Mouse (Mus musculus): Measurements from ENCODE around the gene D630045J12Rik. TPM values are rescaled to one million over a fixed set of nuclear protein-coding genes. Genes with fewer than 3 reads are reported as not detected.

The D630045J12Rik gene
- polyA plus RNA-seq, 1 experiment from 2014 or later = 6.2 TPM

- Histone ChIP-seq H3K4me2 (no peak overlapping the region), H3K9me3 (ENCODE audit: low read depth, low read length) (peaks cover 8% of the 10 kb centered on the region; the same call in 1 of the 2 replicates), H3K27ac (ENCODE audit: low read depth) (no peak overlapping the region), H3K4me1 (ENCODE audit: insufficient read depth) (no peaks in the 10 kb centered on the region), H3K9ac (no peak overlapping the region), H3K4me3 (ENCODE audit: low read depth, low read length) (no peak overlapping the region), H3K36me3 (ENCODE audit: insufficient read depth) (peaks cover 56% of the 10 kb centered on the region), H3K27me3 (ENCODE audit: insufficient read depth, low read length) (no peaks in the 10 kb centered on the region)
- DNase-seq = no peak
- WGBS = 97% methylated on average over 19 of the region's 19 CpGs
- no peak for TF ChIP-seq CTCF (IDR thresholded peaks at IDR 0.05; ENCODE audit: low read depth)
- no peak for ATAC-seq (ENCODE audit: insufficient read depth)
These were observed 30.6 kb upstream of the D630045J12Rik start for GRCm38 (mm10) chr6:38284422-38284821.

- 59% methylated on average over 7 of the region's 7 CpGs for WGBS
- Histone ChIP-seq H3K27ac (ENCODE audit: low read depth) (no peak overlapping the region), H3K4me1 (ENCODE audit: insufficient read depth) (no peaks in the 10 kb centered on the region), H3K4me2 (no peak overlapping the region), H3K36me3 (ENCODE audit: insufficient read depth) (no peaks in the 10 kb centered on the region), H3K9me3 (ENCODE audit: low read depth, low read length) (no peaks in the 10 kb centered on the region), H3K9ac (no peak overlapping the region), H3K4me3 (ENCODE audit: low read depth, low read length) (no peak overlapping the region), H3K27me3 (ENCODE audit: insufficient read depth, low read length) (no peaks in the 10 kb centered on the region)
- no peak for ATAC-seq (ENCODE audit: insufficient read depth)
- no peak for TF ChIP-seq CTCF (IDR thresholded peaks at IDR 0.05; ENCODE audit: low read depth)
- DNase-seq = no peak
These were observed 10.7 kb upstream of the D630045J12Rik start for GRCm38 (mm10) chr6:38264466-38264865.

- Histone ChIP-seq H3K27ac (ENCODE audit: low read depth) (no peak overlapping the region), H3K9ac (no peak overlapping the region), H3K4me2 (no peak overlapping the region), H3K4me1 (ENCODE audit: insufficient read depth) (no peaks in the 10 kb centered on the region), H3K9me3 (ENCODE audit: low read depth, low read length) (no peaks in the 10 kb centered on the region), H3K4me3 (ENCODE audit: low read depth, low read length) (no peak overlapping the region), H3K36me3 (ENCODE audit: insufficient read depth) (no peaks in the 10 kb centered on the region), H3K27me3 (ENCODE audit: insufficient read depth, low read length) (no peaks in the 10 kb centered on the region)
- DNase-seq (no peak), ATAC-seq (ENCODE audit: insufficient read depth) (no peak)
- WGBS = 65% methylated on average over 5 of the region's 5 CpGs
- TF ChIP-seq CTCF (IDR thresholded peaks at IDR 0.05; ENCODE audit: low read depth) = no peak
These were observed 9.8 kb upstream of the D630045J12Rik start for GRCm38 (mm10) chr6:38263393-38264159.

GRCm38 (mm10) chr6:38261877-38262276, 8.1 kb upstream of the D630045J12Rik start:
- H3K27ac ChIP-seq (ENCODE audit: low read depth) = no peak overlapping the region

GRCm38 (mm10) chr6:38257506-38257905, 3.7 kb upstream of the D630045J12Rik start:
- H3K27me3 ChIP-seq (ENCODE audit: insufficient read depth, low read length) = no peaks in the 10 kb centered on the region
- H3K9ac ChIP-seq = no peak overlapping the region
- H3K4me3 ChIP-seq (ENCODE audit: low read depth, low read length) = no peak overlapping the region
- no peak for DNase-seq
- no peak overlapping the region for H3K27ac ChIP-seq (ENCODE audit: low read depth)
- no peaks in the 10 kb centered on the region for H3K4me1 ChIP-seq (ENCODE audit: insufficient read depth)
- WGBS = 95% methylated on average over 8 of the region's 8 CpGs
- no peak for TF ChIP-seq CTCF (IDR thresholded peaks at IDR 0.05; ENCODE audit: low read depth)
- no peak overlapping the region for H3K4me2 ChIP-seq
- no peak for ATAC-seq (ENCODE audit: insufficient read depth)
- no peaks in the 10 kb centered on the region for H3K9me3 ChIP-seq (ENCODE audit: low read depth, low read length)
- no peaks in the 10 kb centered on the region for H3K36me3 ChIP-seq (ENCODE audit: insufficient read depth)

More at GRCm38 (mm10) chr6:38261877-38262276, 8.1 kb upstream of the D630045J12Rik start:
- DNase-seq (no peak), ATAC-seq (ENCODE audit: insufficient read depth) (no peak)
- no peaks in the 10 kb centered on the region for H3K4me1 ChIP-seq (ENCODE audit: insufficient read depth)
- no peaks in the 10 kb centered on the region for H3K27me3 ChIP-seq (ENCODE audit: insufficient read depth, low read length)
- no peak for TF ChIP-seq CTCF (IDR thresholded peaks at IDR 0.05; ENCODE audit: low read depth)
- no peak overlapping the region for H3K9ac ChIP-seq
- H3K9me3 ChIP-seq (ENCODE audit: low read depth, low read length) = no peaks in the 10 kb centered on the region
- H3K36me3 ChIP-seq (ENCODE audit: insufficient read depth) = no peaks in the 10 kb centered on the region
- no peak overlapping the region for H3K4me2 ChIP-seq
- no peak overlapping the region for H3K4me3 ChIP-seq (ENCODE audit: low read depth, low read length)
- WGBS = 65% methylated on average over 4 of the region's 4 CpGs

- DNase-seq (no peak), ATAC-seq (ENCODE audit: insufficient read depth) (no peak)
- TF ChIP-seq CTCF (IDR thresholded peaks at IDR 0.05; ENCODE audit: low read depth) = no peak
- Histone ChIP-seq H3K36me3 (ENCODE audit: insufficient read depth) (no peaks in the 10 kb centered on the region), H3K4me3 (ENCODE audit: low read depth, low read length) (no peak overlapping the region), H3K4me2 (no peak overlapping the region), H3K27me3 (ENCODE audit: insufficient read depth, low read length) (no peaks in the 10 kb centered on the region), H3K27ac (ENCODE audit: low read depth) (no peak overlapping the region), H3K9me3 (ENCODE audit: low read depth, low read length) (no peaks in the 10 kb centered on the region), H3K4me1 (ENCODE audit: insufficient read depth) (no peaks in the 10 kb centered on the region), H3K9ac (no peak overlapping the region)
- 77% methylated on average over 4 of the region's 4 CpGs for WGBS
These were observed 3.0 kb upstream of the D630045J12Rik start for GRCm38 (mm10) chr6:38256793-38257192.

GRCm38 (mm10) chr6:38255794-38256193, 2.0 kb upstream of the D630045J12Rik start:
- Histone ChIP-seq H3K36me3 (ENCODE audit: insufficient read depth) (no peaks in the 10 kb centered on the region), H3K27ac (ENCODE audit: low read depth) (no peak overlapping the region), H3K9me3 (ENCODE audit: low read depth, low read length) (no peaks in the 10 kb centered on the region), H3K27me3 (ENCODE audit: insufficient read depth, low read length) (no peaks in the 10 kb centered on the region), H3K4me2 (no peak overlapping the region), H3K4me1 (ENCODE audit: insufficient read depth) (no peaks in the 10 kb centered on the region), H3K4me3 (ENCODE audit: low read depth, low read length) (no peak overlapping the region), H3K9ac (no peak overlapping the region)
- ATAC-seq (ENCODE audit: insufficient read depth) = no peak
- no peak for TF ChIP-seq CTCF (IDR thresholded peaks at IDR 0.05; ENCODE audit: low read depth)
- no peak for DNase-seq
- WGBS = 80% methylated on average over 2 of the region's 2 CpGs

All from lung, embryonic 14.5 days (tissue).